Mouse (Mus musculus) stomach, embryonic 16.5 days (tissue): Measurements from ENCODE around the gene Med19. TPM values are rescaled to one million over a fixed set of nuclear protein-coding genes. Genes with fewer than 3 reads are reported as not detected.
"Not testable (repeated sequence)": the region's sequence is repeated elsewhere in the genome, so short reads cannot be mapped to it uniquely, and the experiment has no call there.

ENCODE experiments used
- ATAC-seq: fragments of 200-750 bp; cut with Nextera tagmentation; 2 replicates; pipeline ENCODE4 v1.8.0; 2017; ENCODE audit warnings: moderate number of reproducible peaks, moderate TSS enrichment; ENCODE audit not compliant: insufficient read depth, low FRiP score
- H3K27ac ChIP-seq: fragments of 300-500 bp; sonication (generic); 2 replicates; pipeline ENCODE4 v1.5.1; 2014; ENCODE audit warnings: low read length
- H3K27me3 ChIP-seq: fragments of 300-500 bp; sonication (generic); 2 replicates; pipeline ENCODE4 v1.6.1; 2014; ENCODE audit warnings: low read length, control low read depth, mixed read lengths; ENCODE audit not compliant: control insufficient read depth, insufficient read depth
- H3K36me3 ChIP-seq: fragments of 300-500 bp; sonication (generic); 2 replicates; pipeline ENCODE4 v1.6.1; 2014; ENCODE audit warnings: low read length; ENCODE audit not compliant: control insufficient read depth, insufficient read depth
- H3K4me1 ChIP-seq: fragments of 300-500 bp; sonication (generic); 2 replicates; pipeline ENCODE4 v1.6.1; 2014; ENCODE audit warnings: low read length, control low read depth, mixed read lengths; ENCODE audit not compliant: control insufficient read depth, insufficient read depth
- H3K4me2 ChIP-seq: fragments of 300-500 bp; sonication (generic); 2 replicates; pipeline ENCODE4 v1.6.1; 2014; ENCODE audit warnings: low read depth, low read length, mixed read lengths
- H3K4me3 ChIP-seq: fragments of 300-500 bp; sonication (generic); replicated peaks from 2 replicates; pipeline ENCODE4 v1.5.1; 2014; ENCODE audit warnings: mild to moderate bottlenecking, low read length
- H3K9ac ChIP-seq: fragments of 300-500 bp; sonication (generic); 2 replicates; pipeline ENCODE4 v1.6.1; 2014; ENCODE audit warnings: low read length
- H3K9me3 ChIP-seq: fragments of 300-500 bp; sonication (generic); replicated peaks from 2 replicates; pipeline ENCODE4 v1.6.1; 2016; ENCODE audit warnings: low read length, control low read depth; ENCODE audit not compliant: control insufficient read depth
- WGBS: fragments of 180-500 bp; shearing (Covaris S2); extraction: QIAGEN DNeasy Blood & Tissue Kit; methylation state at CpG from one replicate; pipeline ENCODE4 v1.1.7; 2014; 5-methylcytosine and 5-hydroxymethylcytosine counted together
- polyA plus RNA-seq: library from polyadenylated mRNA; unstranded; fragments of >200 nt; fragmentation: Nextera tagmentation; extraction: Ambion mirVana; gene quantifications from 2 replicates; pipeline ENCODE4 v1.2.1, GENCODE M21; 2015

Med19 gene
- polyA plus RNA-seq, 1 experiment from 2014 or later = 28.3 TPM

DNA sequence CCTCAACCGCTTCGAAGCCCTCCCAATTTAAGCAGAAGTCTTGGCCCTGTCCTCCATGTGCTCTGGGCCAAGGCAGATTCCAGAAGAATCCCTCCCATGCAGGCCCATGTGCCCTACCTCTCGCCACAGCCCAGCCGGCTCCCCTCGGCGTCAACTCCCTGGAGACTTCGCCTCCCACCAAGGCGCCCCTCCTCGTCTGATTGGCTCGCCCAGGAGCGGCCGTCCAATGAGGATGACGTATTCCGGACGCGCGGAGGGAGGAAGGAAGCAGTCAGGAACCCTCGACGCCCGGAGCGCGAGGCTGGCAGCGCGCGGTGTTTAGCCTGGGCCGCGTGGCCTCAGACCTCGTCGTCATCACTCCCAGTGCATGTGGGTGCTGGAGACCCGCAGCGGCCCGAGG is 19.4 kb upstream of the Med19 start, which contains the start of gene Btbd18:
Gene Btbd18, plus strand, starts transcription at position 274 of the 400 bp plus-strand sequence.
- WGBS = 93% methylated on average over 32 of the region's 32 CpGs
- Histone ChIP-seq H3K27ac (no peak within 1 kb of the TSS), H3K4me3 (no peak within 1 kb of the TSS), H3K4me2 (no peak within 1 kb of the TSS), H3K9ac (no peak within 1 kb of the TSS), H3K4me1 (no peaks in the 10 kb centered on the region), H3K27me3 (no peaks in the 10 kb centered on the region), H3K36me3 (no peaks in the 10 kb centered on the region), H3K9me3 (no peaks in the 10 kb centered on the region)
- ATAC-seq = no peak

DNA sequence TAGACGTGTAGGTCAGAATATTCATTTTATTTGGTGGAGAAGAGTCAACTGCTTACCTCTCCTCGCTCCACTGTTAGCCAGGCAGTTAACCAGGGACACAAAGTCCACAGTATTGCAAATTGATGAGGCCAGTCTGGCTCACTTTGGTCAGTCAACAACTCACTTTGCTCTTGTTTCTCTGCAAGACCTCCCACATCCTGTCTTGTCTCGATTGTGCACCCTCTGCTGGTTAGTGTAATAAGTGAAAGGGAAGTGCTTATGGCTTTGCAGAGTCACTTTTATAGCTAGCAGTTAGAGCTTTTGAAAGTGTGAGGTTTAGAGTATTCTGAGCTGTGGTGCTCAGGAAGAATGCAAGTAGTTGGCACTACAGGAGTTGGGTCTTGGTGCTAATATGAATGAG is 17.9 kb upstream of the Med19 start:
- Histone ChIP-seq H3K27me3 (no peaks in the 10 kb centered on the region), H3K4me2 (no peak overlapping the region), H3K4me3 (no peak overlapping the region), H3K27ac (no peak overlapping the region), H3K36me3 (no peaks in the 10 kb centered on the region), H3K4me1 (no peaks in the 10 kb centered on the region), H3K9me3 (no peaks in the 10 kb centered on the region), H3K9ac (no peak overlapping the region)
- ATAC-seq = no peak
- WGBS = 65% methylated on average over 3 of the region's 3 CpGs

DNA sequence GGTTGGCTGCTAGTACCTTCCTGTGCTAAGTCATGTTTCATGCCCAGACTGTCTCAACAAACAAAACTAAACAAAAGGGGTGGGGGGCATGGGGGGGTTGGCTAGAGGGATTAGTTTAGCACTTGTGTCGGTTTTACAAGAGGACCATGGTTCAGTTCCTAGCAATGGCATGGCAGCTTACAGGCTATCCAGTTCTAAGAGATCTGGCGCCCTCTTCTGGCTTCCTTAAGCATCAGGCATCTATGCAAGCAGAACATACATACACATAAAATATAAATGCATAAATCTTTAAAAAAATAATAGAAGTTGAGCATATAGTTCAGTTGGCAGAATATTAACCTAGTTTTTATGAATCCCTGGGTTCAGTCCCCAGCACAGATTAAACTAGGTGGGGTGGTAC is 15.3 kb upstream of the Med19 start:
- Histone ChIP-seq H3K4me1 (no peaks in the 10 kb centered on the region), H3K4me2 (no peak overlapping the region), H3K27ac (no peak overlapping the region), H3K9me3 (no peaks in the 10 kb centered on the region), H3K9ac (no peak overlapping the region), H3K36me3 (no peaks in the 10 kb centered on the region), H3K4me3 (no peak overlapping the region), H3K27me3 (no peaks in the 10 kb centered on the region)
- no peak for ATAC-seq
- 33% methylated on average over 2 of the region's 2 CpGs for WGBS

DNA sequence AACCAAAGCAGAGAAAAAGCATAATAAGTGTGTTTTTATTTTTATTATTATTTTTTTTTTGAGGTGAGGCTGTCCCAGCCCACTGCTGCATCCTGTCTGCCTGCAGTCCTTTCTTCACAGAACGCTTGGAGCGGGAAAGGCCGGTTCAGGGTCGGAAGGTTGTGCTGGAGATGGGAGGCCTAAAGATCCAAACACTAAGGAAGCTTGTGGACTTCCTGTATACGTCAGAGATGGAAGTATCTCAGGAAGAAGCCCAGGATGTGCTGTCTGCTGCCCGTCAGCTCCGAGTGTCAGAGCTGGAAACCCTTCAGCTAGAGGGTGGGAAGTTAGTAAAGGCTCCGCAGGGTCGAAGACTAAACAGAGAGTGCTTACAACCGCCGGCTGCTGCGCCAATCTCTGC is 12.1 kb upstream of the Med19 start:
- WGBS = 46% methylated on average over 12 of the region's 12 CpGs
- Histone ChIP-seq H3K4me3 (no peak overlapping the region), H3K27me3 (no peaks in the 10 kb centered on the region), H3K9ac (no peak overlapping the region), H3K4me1 (peaks cover 11% of the 10 kb centered on the region; the same call in 1 of the 2 replicates), H3K36me3 (no peaks in the 10 kb centered on the region), H3K4me2 (no peak overlapping the region), H3K9me3 (no peaks in the 10 kb centered on the region), H3K27ac (peak overlapping the region; percentile 35; the same call in 1 of the 2 replicates)
- ATAC-seq = no peak

DNA sequence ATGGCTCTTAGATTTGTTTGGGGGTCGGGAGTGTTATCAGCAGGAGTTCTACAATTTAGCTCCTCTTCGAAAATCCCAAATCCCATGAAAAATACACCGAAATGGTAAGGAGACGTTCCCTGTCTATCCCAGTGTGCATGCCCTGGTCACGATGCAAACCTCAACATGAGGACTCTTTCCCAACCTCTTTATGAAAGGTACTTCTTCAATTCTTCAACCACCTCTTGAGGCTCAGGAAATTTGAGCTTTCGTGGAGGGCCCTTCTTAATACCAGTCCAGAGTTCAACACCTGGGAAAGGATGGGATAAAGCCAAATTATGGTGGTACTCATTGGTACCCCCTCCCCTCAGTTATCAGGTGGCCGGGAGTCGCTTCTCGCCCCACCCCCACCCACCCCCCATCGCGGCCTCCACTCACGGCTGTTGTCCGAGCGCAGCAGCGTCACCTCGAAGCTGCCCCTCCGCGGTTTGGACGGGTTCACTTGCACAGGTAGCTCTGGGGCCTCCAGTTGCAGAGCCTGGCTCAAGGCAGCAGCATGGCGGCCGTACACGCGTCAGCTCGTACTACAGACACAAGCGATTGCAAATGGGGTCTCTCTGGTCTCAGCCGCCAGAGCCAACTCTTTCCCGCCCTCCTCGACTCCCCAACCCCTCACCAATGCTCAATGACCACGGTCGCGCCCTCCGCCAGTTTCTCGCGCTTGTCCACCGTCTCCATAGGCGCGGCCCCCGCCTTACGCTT is 8.2 kb upstream of the Med19 start:
- peak overlapping the region; percentile 94 for H3K9ac ChIP-seq
- no peaks in the 10 kb centered on the region for H3K36me3 ChIP-seq
- 2% methylated on average over 39 of the region's 39 CpGs for WGBS
- peak overlapping the region; percentile 87 for H3K4me3 ChIP-seq
- H3K9me3 ChIP-seq = no peaks in the 10 kb centered on the region
- peaks cover 12% of the 10 kb centered on the region; the same call in 1 of the 2 replicates for H3K4me1 ChIP-seq
- peak; percentile 64 for ATAC-seq
- H3K4me2 ChIP-seq = peak overlapping the region; percentile 78
- peak overlapping the region; percentile 91 for H3K27ac ChIP-seq
- H3K27me3 ChIP-seq = no peaks in the 10 kb centered on the region

DNA sequence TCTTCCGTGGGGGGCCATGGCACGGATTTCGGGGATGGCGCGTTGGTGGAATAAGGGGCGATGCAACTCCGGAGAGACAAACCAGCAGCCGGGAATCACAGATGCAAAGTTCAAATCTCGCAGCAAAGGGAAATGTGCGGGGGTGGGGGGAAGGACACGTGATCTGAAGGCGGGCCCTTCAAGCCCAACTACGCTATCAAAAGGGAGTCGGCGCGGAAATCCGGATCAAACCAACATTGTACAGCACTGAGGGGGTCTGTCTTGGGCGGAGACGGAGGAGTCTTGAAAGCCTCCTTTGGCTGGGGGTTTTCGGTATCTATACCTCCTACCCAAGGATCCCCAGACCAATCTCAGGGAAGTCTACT is 7.7 kb upstream of the Med19 start, which contains the start of gene Selenoh:
Gene Selenoh, minus strand, starts transcription at position 202 of the 365 bp plus-strand sequence.
- Histone ChIP-seq H3K4me2 (peak within 1 kb of the TSS; percentile 78), H3K27me3 (no peaks in the 10 kb centered on the region), H3K4me1 (peaks cover 12% of the 10 kb centered on the region; the same call in 1 of the 2 replicates), H3K9me3 (no peaks in the 10 kb centered on the region), H3K36me3 (peaks cover 4% of the 10 kb centered on the region; the same call in 1 of the 2 replicates), H3K9ac (peak within 1 kb of the TSS; percentile 94), H3K27ac (peak within 1 kb of the TSS; percentile 91), H3K4me3 (peak within 1 kb of the TSS; percentile 87)
- peak; percentile 94 for ATAC-seq
- under 1% methylated on average over 20 of the region's 20 CpGs for WGBS

DNA sequence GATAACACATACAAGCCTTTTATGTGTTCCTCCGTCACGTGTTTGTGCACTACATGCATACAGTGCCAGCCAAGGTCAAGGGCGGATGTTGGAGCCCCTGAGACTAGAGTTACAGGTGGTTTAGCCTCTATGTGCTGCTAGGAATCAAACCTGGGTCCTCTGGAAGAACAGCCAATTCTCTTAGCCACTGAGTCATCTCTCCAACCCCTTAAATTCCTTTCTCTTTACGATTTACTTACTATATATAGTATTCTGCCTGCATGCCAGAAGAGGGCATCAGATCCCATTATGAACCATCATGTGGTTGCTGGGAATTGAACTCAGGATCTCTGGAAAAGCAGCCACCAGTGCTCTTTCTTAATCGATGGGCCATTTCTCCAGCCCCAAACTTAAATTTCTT is 6.7 kb upstream of the Med19 start:
- not testable (repeated sequence) for H3K9ac ChIP-seq, H3K27me3 ChIP-seq, H3K9me3 ChIP-seq, H3K4me3 ChIP-seq, H3K4me2 ChIP-seq, H3K36me3 ChIP-seq, ATAC-seq, H3K27ac ChIP-seq
- 61% methylated on average over 4 of the region's 5 CpGs for WGBS
- H3K4me1 ChIP-seq = peaks cover 16% of the 10 kb centered on the region

DNA sequence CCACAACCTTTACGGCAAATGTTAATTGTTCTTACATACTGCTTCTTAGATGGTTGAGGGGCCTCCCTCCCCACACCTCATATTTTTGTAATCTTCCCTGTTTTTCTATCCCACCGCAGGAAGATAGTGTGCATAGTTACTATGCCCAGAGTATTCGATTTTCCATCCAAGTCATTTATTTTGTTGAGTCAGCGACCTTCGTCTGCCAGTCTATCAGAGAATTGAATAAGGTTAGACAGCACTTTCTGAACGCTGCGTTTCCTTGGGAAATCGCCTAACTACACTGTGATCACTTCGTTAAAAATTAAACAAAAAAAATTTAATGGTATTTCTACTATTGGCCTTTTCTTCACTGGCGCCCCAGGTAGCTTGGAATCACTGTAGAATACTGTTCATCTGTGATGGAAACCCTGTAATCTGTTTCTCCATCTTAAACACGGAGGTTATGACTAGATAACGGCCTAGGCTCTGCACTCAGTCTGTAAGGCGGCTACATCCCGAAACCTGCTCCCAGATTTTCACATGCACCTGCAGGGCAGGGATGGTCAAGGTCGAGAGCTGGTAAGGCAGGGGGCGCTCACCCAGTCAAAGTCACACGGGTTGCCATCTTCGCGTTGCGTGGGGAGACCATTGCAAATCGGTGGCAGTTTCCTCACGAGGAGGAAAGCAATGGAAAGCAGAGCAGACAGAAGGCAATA is 783 bp upstream of the Med19 start:
- ATAC-seq = peak; percentile 33; the same call in 1 of the 2 replicates
- Histone ChIP-seq H3K4me2 (peak overlapping the region; percentile 61), H3K9ac (peak overlapping the region; percentile 76), H3K4me1 (peaks cover 14% of the 10 kb centered on the region), H3K27ac (peak overlapping the region; percentile 55; the same call in 1 of the 2 replicates), H3K4me3 (peak overlapping the region; percentile 100), H3K36me3 (peaks cover 6% of the 10 kb centered on the region; the same call in 1 of the 2 replicates), H3K9me3 (no peaks in the 10 kb centered on the region), H3K27me3 (no peaks in the 10 kb centered on the region)
- 8% methylated on average over 22 of the region's 22 CpGs for WGBS

DNA sequence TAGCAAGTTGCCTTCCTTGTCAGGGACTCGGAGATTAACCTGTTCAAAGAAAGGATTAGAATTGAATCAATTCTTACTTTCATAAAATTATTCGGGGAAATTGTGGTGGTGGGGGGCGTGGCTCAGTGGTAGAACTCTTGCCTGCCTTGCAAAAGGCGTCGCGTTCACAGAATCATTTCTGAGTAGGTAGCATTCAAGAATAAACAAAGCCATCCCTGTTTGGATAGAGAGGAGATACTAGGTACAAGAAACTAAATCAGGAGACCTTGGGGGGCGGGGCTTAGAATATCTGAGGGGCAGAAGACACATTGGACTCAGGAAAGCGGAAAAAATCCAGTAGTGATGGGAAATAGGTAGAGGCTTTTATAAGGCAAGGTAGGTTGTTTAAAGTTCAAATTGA is 814 bp downstream of the Med19 start, which contains the start of gene Tmx2:
Gene Tmx2, minus strand, starts transcription at position 125 of the 400 bp plus-strand sequence.
- no peak for ATAC-seq
- peak within 1 kb of the TSS; percentile 82 for H3K27ac ChIP-seq
- peak within 1 kb of the TSS; percentile 100 for H3K4me3 ChIP-seq
- peaks cover 14% of the 10 kb centered on the region for H3K4me1 ChIP-seq
- H3K9ac ChIP-seq = peak within 1 kb of the TSS; percentile 95
- H3K36me3 ChIP-seq = peaks cover 6% of the 10 kb centered on the region; the same call in 1 of the 2 replicates
- no peaks in the 10 kb centered on the region for H3K27me3 ChIP-seq
- H3K9me3 ChIP-seq = no peaks in the 10 kb centered on the region
- 13% methylated on average over 8 of the region's 8 CpGs for WGBS
- peak within 1 kb of the TSS; percentile 95 for H3K4me2 ChIP-seq
